Mouse (Mus musculus) lung, adult 2 months (tissue): Measurements from ENCODE around the gene Skap1. TPM values are rescaled to one million over a fixed set of nuclear protein-coding genes. Genes with fewer than 3 reads are reported as not detected.

Experiments used
- DNase-seq: peaks from one replicate; pipeline ENCODE4 v3.0.0; 2022
- H3K4me1 ChIP-seq: fragments of 200-500 bp; 2 replicates; pipeline ENCODE4 v1.6.1; 2011; ENCODE audit warnings: low read length; ENCODE audit not compliant: control insufficient read depth, insufficient read depth
- H3K4me3 ChIP-seq: fragments of 200-500 bp; replicated peaks from 2 replicates; pipeline ENCODE3; 2011; ENCODE audit warnings: low read depth, mild to moderate bottlenecking, control low read depth, low read length; ENCODE audit errors: extremely low read depth
- CTCF ChIP-seq: fragments of 200-500 bp; IDR thresholded peaks from 2 replicates; pipeline ENCODE4 v1.5.1; 2011; ENCODE audit warnings: mild to moderate bottlenecking, low read length, control low read depth; ENCODE audit not compliant: insufficient read depth
- POLR2A ChIP-seq: fragments of 200-500 bp; IDR thresholded peaks from 2 replicates; pipeline ENCODE4 v1.6.1; 2011; ENCODE audit warnings: low read depth, mild to moderate bottlenecking, control low read depth, low read length, borderline replicate concordance; ENCODE audit errors: extremely low read depth
- WGBS: fragments of 180-500 bp; shearing (Covaris S2); methylation state at CpG from one replicate; pipeline ENCODE4 v1.1.7; 2018; 5-methylcytosine and 5-hydroxymethylcytosine counted together
- polyA plus RNA-seq: library from polyadenylated mRNA; depleted of rRNA; stranded (reverse); fragments of >200 nt; gene quantifications from 2 replicates; pipeline ENCODE4 v1.2.3, GENCODE M21; 2012

The Skap1 gene
- polyA plus RNA-seq, 1 experiment, result 2.2 TPM

GRCm38 (mm10) chr11:96746648-96747047, 282.3 kb downstream of the Skap1 start:
- no peaks in the 10 kb centered on the region for H3K4me1 ChIP-seq
- H3K4me3 ChIP-seq, result no peak overlapping the region
- TF ChIP-seq CTCF, result no peak
- no peak for TF ChIP-seq POLR2A
- 62% methylated on average over 6 of the region's 6 CpGs for WGBS
- DNase-seq, result no peak

DNA sequence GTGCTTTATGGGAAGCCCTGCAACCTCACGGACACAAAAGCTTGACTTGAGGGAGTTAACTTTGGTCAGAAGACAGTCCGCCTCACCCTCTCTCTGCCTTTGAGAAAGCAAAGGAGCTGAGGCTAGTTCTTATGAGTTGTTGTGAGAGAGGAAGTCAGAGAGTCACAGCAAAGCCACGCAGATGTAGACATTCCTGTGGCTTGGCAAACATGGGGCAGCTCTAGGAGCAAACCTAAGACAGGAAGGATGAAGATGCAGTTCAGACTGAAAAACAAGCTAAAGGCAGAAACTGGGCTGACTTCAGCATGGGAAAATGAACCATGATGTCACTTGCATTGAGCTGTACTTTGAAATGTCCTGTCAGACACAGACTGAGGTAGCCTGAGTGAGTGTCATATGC, 283.2 kb downstream of the Skap1 start:
- DNase-seq, result no peak
- no peak for TF ChIP-seq POLR2A
- no peak for TF ChIP-seq CTCF
- H3K4me3 ChIP-seq, result no peak overlapping the region
- H3K4me1 ChIP-seq, result no peaks in the 10 kb centered on the region
- WGBS, result 38% methylated on average over 3 of the region's 3 CpGs

- DNase-seq, result no peak
- TF ChIP-seq POLR2A (no peak), CTCF (no peak)
- Histone ChIP-seq H3K4me3 (no peak overlapping the region), H3K4me1 (no peaks in the 10 kb centered on the region)
- WGBS, result 98% methylated on average over 2 of the region's 2 CpGs
These were observed 290.9 kb downstream of the Skap1 start for GRCm38 (mm10) chr11:96755298-96755697.

- TF ChIP-seq CTCF, result no peak
- 48% methylated on average over 4 of the region's 4 CpGs for WGBS
- DNase-seq, result no peak
- Histone ChIP-seq H3K4me1 (no peaks in the 10 kb centered on the region), H3K4me3 (no peak overlapping the region)
These were observed 293.0 kb downstream of the Skap1 start for GRCm38 (mm10) chr11:96757421-96757820.

GRCm38 (mm10) chr11:96758402-96758801, 294.0 kb downstream of the Skap1 start:
- 65% methylated on average over 5 of the region's 5 CpGs for WGBS
- H3K4me3 ChIP-seq, result no peak overlapping the region
- H3K4me1 ChIP-seq, result peaks cover 4% of the 10 kb centered on the region; the same call in 1 of the 2 replicates
- no peak for TF ChIP-seq CTCF
- no peak for TF ChIP-seq POLR2A
- no peak for DNase-seq

GRCm38 (mm10) chr11:96760042-96760441, 295.6 kb downstream of the Skap1 start:
- 20% methylated on average over 3 of the region's 3 CpGs for WGBS
- DNase-seq, result no peak
- Histone ChIP-seq H3K4me1 (peaks cover 4% of the 10 kb centered on the region), H3K4me3 (no peak overlapping the region)
- TF ChIP-seq POLR2A (no peak), CTCF (peak; percentile 55)

- TF ChIP-seq CTCF (no peak), POLR2A (no peak)
- no peak for DNase-seq
- H3K4me1 ChIP-seq, result peaks cover 8% of the 10 kb centered on the region
- no peak overlapping the region for H3K4me3 ChIP-seq
- 54% methylated on average over 7 of the region's 7 CpGs for WGBS
These were observed 297.6 kb downstream of the Skap1 start for GRCm38 (mm10) chr11:96761984-96762383.

- TF ChIP-seq POLR2A (no peak; the same call in 1 of the 2 replicates), CTCF (0 out of 2 replicates have a peak, but pooled peaks have one; percentile 4)
- Histone ChIP-seq H3K4me1 (peaks cover 8% of the 10 kb centered on the region), H3K4me3 (no peak overlapping the region)
- DNase-seq, result no peak
- 39% methylated on average over 15 of the region's 15 CpGs for WGBS
These were observed 298.5 kb downstream of the Skap1 start for GRCm38 (mm10) chr11:96762742-96763470.

- Histone ChIP-seq H3K4me3 (no peak overlapping the region), H3K4me1 (peaks cover 8% of the 10 kb centered on the region)
- TF ChIP-seq POLR2A (no peak), CTCF (no peak)
- 72% methylated on average over 13 of the region's 13 CpGs for WGBS
- no peak for DNase-seq
These were observed 300.3 kb downstream of the Skap1 start for GRCm38 (mm10) chr11:96764511-96765350.
